2 mouse cellular contexts compared by ENCODE assay signal in the genomic region with DNA sequence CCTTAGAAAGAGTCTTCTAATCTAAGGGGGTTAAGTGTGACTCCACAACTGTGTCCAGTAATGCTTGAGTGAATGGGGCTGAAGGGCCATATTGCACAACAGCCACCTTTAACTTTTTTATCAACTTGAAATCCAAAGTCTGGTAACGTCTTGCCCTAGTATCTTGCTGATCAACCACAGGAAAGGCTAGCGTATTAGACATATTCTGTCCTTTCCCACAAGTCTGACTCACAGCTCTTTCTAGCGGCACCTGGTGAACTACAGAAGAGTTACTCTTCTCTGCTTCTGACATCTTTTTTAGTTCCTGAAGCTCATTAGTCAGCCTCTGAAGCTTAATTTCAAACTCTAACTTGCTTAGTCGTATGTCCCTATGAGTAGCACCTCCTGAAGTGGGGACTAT.
DNase-seq lines count a peak whose midpoint lies in the region.

No protein-coding gene starts in this region.

- DNase-seq in 416B (ENCODE audit: low read depth): peak; percentile 74
- DNase-seq in heart, adult 11 months: peak; percentile 55
